Mouse (Mus musculus) ES-E14 (cell line): Measurements from ENCODE around the gene Lamc1.

Source experiments
- CHD2 ChIP-seq: IDR thresholded peaks from 2 replicates; pipeline ENCODE4 v1.6.1; 2014; ENCODE audit warnings: mild to moderate bottlenecking, low read depth, low read length, inconsistent platforms
- HCFC1 ChIP-seq: IDR thresholded peaks from 2 replicates; pipeline ENCODE4 v1.6.1; 2012; ENCODE audit warnings: low read length, inconsistent platforms, borderline replicate concordance; ENCODE audit not compliant: insufficient read depth
- ZC3H11A ChIP-seq: IDR thresholded peaks from 2 replicates; pipeline ENCODE4 v1.6.1; 2012; ENCODE audit warnings: low read depth, mild to moderate bottlenecking, inconsistent platforms, low read length, borderline replicate concordance
- ZNF384 ChIP-seq: IDR thresholded peaks from 2 replicates; pipeline ENCODE4 v1.6.1; 2012; ENCODE audit warnings: low read depth, low read length, inconsistent platforms

- TF ChIP-seq ZC3H11A (no peak), HCFC1 (no peak), CHD2 (no peak), ZNF384 (no peak)
Measured at GRCm38 (mm10) chr1:153320554-153321147, 11.9 kb downstream of the Lamc1 start.
